In genomic region chr6:12077338-12077737, GRCm38 (mm10) we compare ENCODE assay signal across 13 mouse cellular contexts.
"Had no signal": no experiment of that assay in that cellular context is flagged by ENCODE, and none has a peak within 500 bp of the region (broad histone marks: within the 10 kb centered on the region; RNA-seq: fewer than 3 reads in every experiment).

No protein-coding gene starts in this region.

- H3K36me3 ChIP-seq: midbrain, embryonic 12.5 days had no signal

- H3K4me3 ChIP-seq: limb, embryonic 15.5 days; liver, embryonic 12.5 days; midbrain, embryonic 12.5 days; myocyte; neural tube, embryonic 12.5 days had no signal

- H3K9me3 ChIP-seq: limb, embryonic 15.5 days; liver, embryonic 12.5 days; midbrain, embryonic 12.5 days; neural tube, embryonic 12.5 days had no signal

- H3K4me2 ChIP-seq: limb, embryonic 15.5 days; liver, embryonic 12.5 days; midbrain, embryonic 12.5 days; neural tube, embryonic 12.5 days had no signal

- ATAC-seq: liver, embryonic 12.5 days had no signal

- DNase-seq: kidney, adult 8-10 months; layer of hippocampus, postnatal 36 days; lung, postnatal 14 days; retina, postnatal 1 day; right cerebral cortex, postnatal 4 days; spleen, adult 18-20 months; thymus, adult 2 months; thymus, postnatal 25 days had no signal

- H3K27ac ChIP-seq: limb, embryonic 15.5 days; liver, embryonic 12.5 days; midbrain, embryonic 12.5 days; neural tube, embryonic 12.5 days had no signal

- H3K4me1 ChIP-seq: limb, embryonic 15.5 days; liver, embryonic 12.5 days; midbrain, embryonic 12.5 days; neural tube, embryonic 12.5 days had no signal

- H3K27me3 ChIP-seq: limb, embryonic 15.5 days; liver, embryonic 12.5 days; midbrain, embryonic 12.5 days; neural tube, embryonic 12.5 days had no signal

- H3K9ac ChIP-seq: limb, embryonic 15.5 days; liver, embryonic 12.5 days; midbrain, embryonic 12.5 days; neural tube, embryonic 12.5 days had no signal
